Mouse (Mus musculus) CH12.LX (cell line): ENCODE results near the gene Eif4g3. TPM values are rescaled to one million over a fixed set of nuclear protein-coding genes. Genes with fewer than 3 reads are reported as not detected.

Experiments used
- DNase-seq: peaks from one replicate; pipeline ENCODE4 v3.0.0-alpha.2; 2013; ENCODE audit errors: extremely low read depth
- H3K27ac ChIP-seq: 2 replicates; pipeline ENCODE4 v1.5.1; 2012; ENCODE audit warnings: low read depth, mild to moderate bottlenecking, control low read depth, moderate library complexity; ENCODE audit not compliant: insufficient read depth
- H3K27me3 ChIP-seq: replicated peaks from 2 replicates; pipeline ENCODE3; 2012; ENCODE audit warnings: inconsistent platforms
- H3K36me3 ChIP-seq, 2 experiments: replicated peaks in 1 of 2; 2 replicates each; pipeline versions ENCODE3 to v1.6.1; 2012; ENCODE audit warnings: inconsistent platforms in 1 of 2, low read length in 1 of 2, mild to moderate bottlenecking in 1 of 2, mixed read lengths in 1 of 2, moderate library complexity in 1 of 2; ENCODE audit not compliant: control insufficient read depth in 1 of 2, insufficient read depth in 1 of 2
- H3K4me1 ChIP-seq, 2 experiments: 2 replicates each; pipeline ENCODE4 v1.6.1; 2012; ENCODE audit warnings: inconsistent platforms in 1 of 2, moderate library complexity in 1 of 2; ENCODE audit not compliant: insufficient read depth in 2 of 2, control insufficient read depth in 1 of 2
- H3K4me2 ChIP-seq: 2 replicates; pipeline ENCODE4 v1.6.1; 2012; ENCODE audit warnings: low read depth, mild to moderate bottlenecking, control low read depth; ENCODE audit not compliant: poor library complexity, insufficient read depth, severe bottlenecking
- H3K4me3 ChIP-seq, 3 experiments: fragments of 150-350 bp in 1 of 3; sonication (generic) in 1 of 3; replicated peaks in 1 of 3; 2 replicates each; pipeline versions ENCODE3 to v1.5.1; 2011 to 2012; ENCODE audit warnings: low read depth in 2 of 3, low read length in 2 of 3, mild to moderate bottlenecking in 2 of 3, moderate library complexity in 2 of 3, control low read depth in 1 of 3, improper control_type of control experiment in 1 of 3, inconsistent platforms in 1 of 3, mixed read lengths in 1 of 3; ENCODE audit not compliant: poor library complexity in 1 of 3
- H3K79me2 ChIP-seq: replicated peaks from 2 replicates; pipeline ENCODE4 v1.6.1; 2012; ENCODE audit warnings: mild to moderate bottlenecking, moderate library complexity; ENCODE audit not compliant: control insufficient read depth, poor library complexity, insufficient read depth, severe bottlenecking; ENCODE audit errors: extremely low read depth
- H3K9ac ChIP-seq: 2 replicates; pipeline ENCODE4 v1.6.1; 2012; ENCODE audit warnings: low read depth, mild to moderate bottlenecking, control low read depth, moderate library complexity; ENCODE audit not compliant: insufficient read depth
- H3K9me3 ChIP-seq: replicated peaks from 2 replicates; pipeline ENCODE3; 2012; ENCODE audit warnings: low read length, inconsistent platforms, mixed read lengths
- BHLHE40 ChIP-seq: IDR thresholded peaks from 2 replicates; pipeline ENCODE4 v1.6.1; 2011; ENCODE audit warnings: mild to moderate bottlenecking, low read depth, low read length, improper control_type of control experiment
- CHD1 ChIP-seq: IDR thresholded peaks from 2 replicates; pipeline ENCODE4 v1.6.1; 2012; ENCODE audit warnings: low read depth, low read length, improper control_type of control experiment, inconsistent platforms
- CHD2 ChIP-seq: IDR thresholded peaks from 2 replicates; pipeline ENCODE4 v1.6.1; 2011; ENCODE audit warnings: low read length, improper control_type of control experiment
- E2F4 ChIP-seq: IDR thresholded peaks from 2 replicates; pipeline ENCODE4 v1.6.1; 2011; ENCODE audit warnings: low read depth, low read length, improper control_type of control experiment; ENCODE audit not compliant: insufficient replicate concordance
- ELF1 ChIP-seq: IDR thresholded peaks from 2 replicates; pipeline ENCODE4 v1.6.1; 2014; ENCODE audit warnings: low read depth, mild to moderate bottlenecking, inconsistent platforms, low read length, improper control_type of control experiment
- ETS1 ChIP-seq: conservative IDR thresholded peaks from 2 replicates; pipeline ENCODE4 v1.6.1; 2012; ENCODE audit warnings: low read depth, mild to moderate bottlenecking, inconsistent platforms, low read length, improper control_type of control experiment, moderate library complexity
- GABPA ChIP-seq: IDR thresholded peaks from 2 replicates; pipeline ENCODE4 v1.6.1; 2012; ENCODE audit warnings: low read depth, low read length, improper control_type of control experiment, inconsistent platforms; ENCODE audit not compliant: insufficient replicate concordance
- HCFC1 ChIP-seq: IDR thresholded peaks from 2 replicates; pipeline ENCODE4 v1.6.1; 2012; ENCODE audit warnings: low read depth, mild to moderate bottlenecking, inconsistent platforms, low read length, improper control_type of control experiment
- JUN ChIP-seq: IDR thresholded peaks from 2 replicates; pipeline ENCODE4 v1.6.1; 2011; ENCODE audit warnings: low read depth, mild to moderate bottlenecking, low read length, improper control_type of control experiment, moderate library complexity; ENCODE audit not compliant: insufficient read depth
- JUND ChIP-seq: conservative IDR thresholded peaks from 2 replicates; pipeline ENCODE4 v1.6.1; 2011; ENCODE audit warnings: low read depth, low read length, improper control_type of control experiment
- KAT2A ChIP-seq: IDR thresholded peaks from 2 replicates; pipeline ENCODE4 v1.6.1; 2012; ENCODE audit warnings: low read length, improper control_type of control experiment, inconsistent platforms; ENCODE audit not compliant: insufficient replicate concordance
- MAFK ChIP-seq: IDR thresholded peaks from 2 replicates; pipeline ENCODE4 v1.6.1; 2011; ENCODE audit warnings: low read length, improper control_type of control experiment; ENCODE audit not compliant: insufficient replicate concordance
- MAX ChIP-seq: IDR thresholded peaks from 2 replicates; pipeline ENCODE4 v1.6.1; 2011; ENCODE audit warnings: low read length, improper control_type of control experiment
- MAZ ChIP-seq: IDR thresholded peaks from 2 replicates; pipeline ENCODE4 v1.6.1; 2012; ENCODE audit warnings: low read depth, mild to moderate bottlenecking, inconsistent platforms, low read length, improper control_type of control experiment, moderate library complexity
- MEF2A ChIP-seq: IDR thresholded peaks from 2 replicates; pipeline ENCODE4 v1.6.1; 2014; ENCODE audit warnings: low read depth, mild to moderate bottlenecking, inconsistent platforms, low read length, improper control_type of control experiment, borderline replicate concordance
- MXI1 ChIP-seq: IDR thresholded peaks from 2 replicates; pipeline ENCODE4 v1.6.1; 2011; ENCODE audit warnings: mild to moderate bottlenecking, low read depth, low read length, improper control_type of control experiment
- NELFE ChIP-seq: IDR thresholded peaks from 2 replicates; pipeline ENCODE4 v1.6.1; 2011; ENCODE audit warnings: low read depth, low read length, improper control_type of control experiment
- NRF1 ChIP-seq: IDR thresholded peaks from 2 replicates; pipeline ENCODE4 v1.6.1; 2014; ENCODE audit warnings: low read depth, mild to moderate bottlenecking, inconsistent platforms, low read length, improper control_type of control experiment, moderate library complexity
- PAX5 ChIP-seq: IDR thresholded peaks from 2 replicates; pipeline ENCODE4 v1.6.1; 2012; ENCODE audit warnings: low read length, inconsistent platforms, mixed read lengths
- POLR2A ChIP-seq: IDR thresholded peaks from 2 replicates; pipeline ENCODE4 v1.6.1; 2011; ENCODE audit warnings: low read depth, mild to moderate bottlenecking, improper control_type of control experiment, low read length
- RAD21 ChIP-seq: IDR thresholded peaks from 2 replicates; pipeline ENCODE4 v1.6.1; 2011; ENCODE audit warnings: low read depth, mild to moderate bottlenecking, low read length, improper control_type of control experiment, moderate library complexity
- TBP ChIP-seq: conservative IDR thresholded peaks from 2 replicates; pipeline ENCODE4 v1.6.1; 2011; ENCODE audit warnings: low read depth, low read length, improper control_type of control experiment
- TCF12 ChIP-seq: IDR thresholded peaks from 2 replicates; pipeline ENCODE4 v1.6.1; 2014; ENCODE audit warnings: low read depth, mild to moderate bottlenecking, inconsistent platforms, low read length, improper control_type of control experiment
- UBTF ChIP-seq: IDR thresholded peaks from 2 replicates; pipeline ENCODE4 v1.6.1; 2012; ENCODE audit warnings: low read depth, mild to moderate bottlenecking, inconsistent platforms, low read length, improper control_type of control experiment, moderate library complexity
- USF1 ChIP-seq: IDR thresholded peaks from 2 replicates; pipeline ENCODE4 v1.6.1; 2014; ENCODE audit warnings: low read depth, mild to moderate bottlenecking, inconsistent platforms, low read length, improper control_type of control experiment
- USF2 ChIP-seq: conservative IDR thresholded peaks from 2 replicates; pipeline ENCODE4 v1.6.1; 2011; ENCODE audit warnings: low read depth, low read length, improper control_type of control experiment
- ZMIZ1 ChIP-seq: IDR thresholded peaks from 2 replicates; pipeline ENCODE4 v1.6.1; 2012; ENCODE audit warnings: low read depth, mild to moderate bottlenecking, inconsistent platforms, low read length, improper control_type of control experiment
- ZNF384 ChIP-seq: IDR thresholded peaks from 2 replicates; pipeline ENCODE4 v1.6.1; 2012; ENCODE audit warnings: low read depth, low read length, improper control_type of control experiment, inconsistent platforms
- dilution Hi-C: fragments of 300-500 bp; cut with MboI; formaldehyde crosslinking; loops from 2 replicates; pipeline ENCODE4 v1.14.3; 2020; ENCODE audit warnings: low sequenced_read_pairs; ENCODE audit not compliant: extremely low pct_unique_long_range_greater_than_20kb, extremely low pct_ligation_motif_present
- in situ Hi-C: fragments of 300-500 bp; cut with MboI; formaldehyde crosslinking; loops from 3 replicates; pipeline ENCODE4 v1.14.3; 2019; ENCODE audit warnings: low sequenced_read_pairs, low pct_ligation_motif_present, low pct_unique_long_range_greater_than_20kb, mixed read lengths
- polyA plus RNA-seq: library from polyadenylated mRNA; unstranded; fragments of >175 nt; gene quantifications from 2 replicates; pipeline ENCODE4 v1.2.1, GENCODE M21; 2012; ENCODE audit warnings: low read depth; ENCODE audit not compliant: insufficient read length
- total RNA-seq, 2 experiments: library from RNA; depleted of rRNA; stranded (reverse); fragments of 300-350 nt in 1 of 2; fragments of >200 nt in 1 of 2; gene quantifications; 2 replicates each; pipeline ENCODE4 v1.2.3; 2012 to 2014

Eif4g3 gene
- total and polyA plus RNA-seq, 3 experiments: 10.8 to 47.2 (median 24.0) TPM

DNA sequence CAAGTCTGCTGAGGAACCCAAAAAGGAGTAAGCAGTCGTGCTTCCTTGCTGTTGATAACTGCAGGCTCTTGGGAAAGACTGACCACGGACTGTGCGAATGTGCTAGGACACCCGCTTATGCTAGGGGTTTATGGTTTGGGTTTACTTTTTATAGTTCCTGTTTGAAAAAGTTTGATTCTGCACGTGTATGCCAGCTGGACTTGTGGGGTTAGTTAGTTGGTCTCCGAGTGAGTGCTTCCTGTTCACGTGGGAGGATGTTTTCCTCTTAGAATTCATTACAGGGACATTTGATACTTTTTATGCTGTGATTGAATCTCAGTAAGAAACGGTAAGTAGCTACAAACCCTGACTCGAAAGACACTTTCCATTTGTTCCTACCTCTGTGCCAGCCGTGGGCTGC is 230.8 kb downstream of the Eif4g3 start:
- Histone ChIP-seq H3K9me3 (no peaks in the 10 kb centered on the region), H3K9ac (no peak overlapping the region), H3K36me3 (peaks cover 53 to 81% of the 10 kb centered on the region in 2 experiments), H3K27me3 (no peaks in the 10 kb centered on the region), H3K27ac (no peak overlapping the region), H3K4me1 (peaks cover 7 to 40% of the 10 kb centered on the region in 2 experiments), H3K4me2 (no peak overlapping the region), H3K4me3 (no peak overlapping the region), H3K79me2 (peaks cover 40% of the 10 kb centered on the region)
- TF ChIP-seq MAFK (no peak), TCF12 (no peak), MXI1 (no peak), USF2 (no peak), ZMIZ1 (no peak), KAT2A (no peak), JUN (no peak), USF1 (no peak), POLR2A (no peak), JUND (no peak), NRF1 (no peak), E2F4 (no peak), BHLHE40 (no peak), ELF1 (no peak), MEF2A (no peak), CHD1 (no peak), MAZ (no peak)
- dilution Hi-C loops: no loop called here
- in situ Hi-C loops: no loop called here
- no peak for DNase-seq

DNA sequence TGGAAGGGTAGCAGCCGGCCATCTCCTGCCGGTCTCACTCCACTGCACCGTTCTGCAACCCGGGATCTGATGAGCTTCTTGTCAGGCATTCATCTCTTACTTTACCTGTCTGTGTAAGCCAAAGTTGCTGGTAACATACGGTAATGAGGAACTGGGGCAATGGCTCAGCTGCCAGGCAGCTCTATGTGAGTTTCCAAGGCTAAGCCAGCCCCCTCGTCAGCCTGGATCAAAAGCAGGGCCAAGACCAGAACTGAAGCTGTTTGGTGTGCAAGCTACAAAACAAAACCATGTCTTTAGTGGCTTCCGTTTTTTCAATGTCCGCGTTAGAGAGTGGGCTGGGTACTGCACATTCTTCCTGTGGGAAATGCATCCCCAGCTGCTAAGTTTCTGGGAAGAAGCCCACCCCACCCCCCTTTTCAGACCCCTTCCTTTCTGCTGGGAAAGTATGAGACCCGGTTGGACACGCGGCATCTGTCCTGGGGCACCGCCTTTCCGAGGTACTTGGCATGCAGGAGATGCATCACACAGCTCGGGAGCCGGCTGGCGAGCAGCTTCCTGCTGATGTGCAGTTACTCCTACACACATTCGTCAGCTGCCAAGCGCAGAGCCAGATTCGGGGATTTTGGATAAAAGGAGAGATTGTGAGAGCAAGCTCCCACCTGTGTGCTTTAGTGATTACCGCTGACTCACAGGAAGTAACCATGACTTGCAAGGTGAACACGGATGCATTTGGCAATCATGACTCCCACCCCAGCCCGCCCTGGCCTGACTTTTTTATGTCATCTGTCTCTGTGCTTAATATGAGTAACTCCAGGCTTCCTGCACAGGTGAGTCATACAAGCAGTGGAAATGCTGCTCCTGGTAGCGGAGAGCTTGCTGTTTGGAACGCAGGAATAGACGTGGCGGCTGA is 254.2 kb downstream of the Eif4g3 start:
- no peak for DNase-seq
- Histone ChIP-seq H3K79me2 (no peaks in the 10 kb centered on the region), H3K4me3 (no peak overlapping the region), H3K4me1 (peaks cover 4 to 5% of the 10 kb centered on the region in 2 experiments; a peak in 3 of 4 replicates), H3K27me3 (no peaks in the 10 kb centered on the region), H3K9me3 (peaks cover 2% of the 10 kb centered on the region), H3K9ac (no peak overlapping the region), H3K27ac (no peak overlapping the region), H3K4me2 (no peak overlapping the region), H3K36me3 (peaks cover 26 to 84% of the 10 kb centered on the region in 2 experiments)
- TF ChIP-seq TCF12 (no peak), GABPA (no peak), NELFE (no peak), E2F4 (no peak), CHD2 (no peak), USF1 (no peak), ETS1 (no peak), TBP (no peak), USF2 (no peak), NRF1 (no peak), PAX5 (no peak), MXI1 (no peak), KAT2A (no peak), HCFC1 (no peak), MAX (no peak), ZNF384 (no peak), CHD1 (no peak), BHLHE40 (no peak), UBTF (no peak), RAD21 (no peak)
- in situ Hi-C loops (no loop called here), dilution Hi-C loops (no loop called here)
